Mouse (Mus musculus) embryonic facial prominence, embryonic 12.5 days (tissue): ENCODE measurements around the gene Itgb1bp1. TPM values are rescaled to one million over a fixed set of nuclear protein-coding genes. Genes with fewer than 3 reads are reported as not detected.
A peak's percentile ranks its signal among the peaks of the same experiment; 100 is the strongest.

Source experiments
- ATAC-seq: fragments of 200-750 bp; cut with Nextera tagmentation; 2 replicates; pipeline ENCODE4 v1.8.0; 2017; ENCODE audit not compliant: insufficient number of reproducible peaks, insufficient read depth, low FRiP score, low TSS enrichment
- H3K27ac ChIP-seq: fragments of 300-500 bp; sonication (generic); 2 replicates; pipeline ENCODE4 v1.5.1; 2016; ENCODE audit warnings: mild to moderate bottlenecking
- H3K27me3 ChIP-seq: fragments of 300-500 bp; sonication (generic); 2 replicates; pipeline ENCODE4 v1.6.1; 2016; ENCODE audit warnings: mild to moderate bottlenecking, moderate library complexity
- H3K36me3 ChIP-seq: fragments of 300-500 bp; sonication (generic); 2 replicates; pipeline ENCODE4 v1.6.1; 2016; ENCODE audit warnings: mild to moderate bottlenecking
- H3K4me1 ChIP-seq: fragments of 300-500 bp; sonication (generic); 2 replicates; pipeline ENCODE4 v1.6.1; 2016
- H3K4me2 ChIP-seq: fragments of 300-500 bp; sonication (generic); replicated peaks from 2 replicates; pipeline ENCODE4 v1.6.1; 2016; ENCODE audit warnings: mild to moderate bottlenecking, moderate library complexity
- H3K4me3 ChIP-seq: fragments of 300-500 bp; sonication (generic); 2 replicates; pipeline ENCODE4 v1.5.1; 2016; ENCODE audit warnings: mild to moderate bottlenecking
- H3K9ac ChIP-seq: fragments of 300-500 bp; sonication (generic); 2 replicates; pipeline ENCODE4 v1.6.1; 2016; ENCODE audit warnings: mild to moderate bottlenecking, moderate library complexity
- H3K9me3 ChIP-seq: fragments of 300-500 bp; sonication (generic); 2 replicates; pipeline ENCODE4 v1.6.1; 2016; ENCODE audit warnings: mild to moderate bottlenecking, moderate library complexity
- WGBS: fragments of 180-500 bp; shearing (Covaris S2); methylation state at CpG from one replicate; pipeline ENCODE4 v1.1.7; 2016; 5-methylcytosine and 5-hydroxymethylcytosine counted together
- polyA plus RNA-seq: library from polyadenylated mRNA; unstranded; fragments of >200 nt; fragmentation: Nextera tagmentation; extraction: Ambion mirVana; gene quantifications from 2 replicates; pipeline ENCODE4 v1.2.1, GENCODE M21; 2016

Itgb1bp1 gene
- polyA plus RNA-seq, 1 experiment from 2014 or later, result 48.3 TPM

- Histone ChIP-seq H3K9me3 (no peaks in the 10 kb centered on the region), H3K4me3 (no peak overlapping the region), H3K4me2 (no peak overlapping the region), H3K36me3 (peaks cover 82% of the 10 kb centered on the region), H3K9ac (no peak overlapping the region), H3K4me1 (no peaks in the 10 kb centered on the region), H3K27me3 (no peaks in the 10 kb centered on the region), H3K27ac (no peak overlapping the region)
- 93% methylated on average over 11 of the region's 11 CpGs for WGBS
- no peak for ATAC-seq
Measured at GRCm38 (mm10) chr12:21298856-21299255, 12.8 kb upstream of the Itgb1bp1 start.

- Histone ChIP-seq H3K27ac (no peak overlapping the region), H3K4me3 (no peak overlapping the region), H3K9ac (no peak overlapping the region), H3K4me2 (no peak overlapping the region), H3K4me1 (peaks cover 12% of the 10 kb centered on the region), H3K27me3 (no peaks in the 10 kb centered on the region), H3K9me3 (no peaks in the 10 kb centered on the region), H3K36me3 (peaks cover 51% of the 10 kb centered on the region)
- 87% methylated on average over 6 of the region's 6 CpGs for WGBS
- ATAC-seq, result no peak
Measured at GRCm38 (mm10) chr12:21289651-21290050, 3.6 kb upstream of the Itgb1bp1 start.

DNA sequence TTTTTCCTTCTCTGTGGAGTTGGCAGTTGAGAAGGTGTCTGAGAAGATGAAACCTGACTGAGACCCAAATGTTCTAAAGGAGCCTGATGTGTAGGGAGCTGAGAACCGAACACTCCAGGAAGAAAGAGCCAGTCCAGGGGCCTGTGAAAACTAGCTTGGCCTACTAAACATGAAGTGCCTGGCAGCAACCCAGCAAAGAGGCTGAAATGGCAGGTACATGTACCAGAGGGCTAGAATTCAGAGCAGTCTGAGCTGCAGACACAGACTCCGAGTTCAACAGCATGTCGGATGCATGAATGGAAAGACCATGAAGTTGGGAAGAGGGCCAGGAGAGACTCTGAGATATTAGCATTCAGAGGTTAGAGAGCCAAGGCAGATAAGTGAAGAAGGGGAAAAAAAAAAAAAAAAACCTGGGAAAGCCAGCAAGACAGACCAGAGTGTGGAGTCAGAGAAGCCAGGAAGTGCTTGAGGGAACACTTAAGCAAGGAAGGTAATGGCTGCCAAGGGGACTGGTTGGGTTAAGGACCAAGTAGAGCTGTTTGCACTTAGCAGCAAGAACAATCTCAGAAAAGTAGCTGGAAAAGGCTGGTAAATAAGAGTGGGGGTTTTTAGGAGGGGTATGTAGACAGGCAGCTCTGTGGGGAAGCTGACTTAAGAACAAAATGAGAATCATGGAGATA, 2.8 kb upstream of the Itgb1bp1 start:
- peaks cover 43% of the 10 kb centered on the region for H3K36me3 ChIP-seq

GRCm38 (mm10) chr12:21286712-21287650, 897 bp upstream of the Itgb1bp1 start:
- Histone ChIP-seq H3K4me1 (peaks cover 12% of the 10 kb centered on the region), H3K36me3 (peaks cover 25% of the 10 kb centered on the region), H3K27ac (peak overlapping the region; percentile 92), H3K9ac (peak overlapping the region; percentile 83), H3K4me2 (peak overlapping the region; percentile 66), H3K27me3 (no peaks in the 10 kb centered on the region), H3K9me3 (no peaks in the 10 kb centered on the region), H3K4me3 (peak overlapping the region; percentile 77)
- WGBS, result 38% methylated on average over 18 of the region's 18 CpGs
- no peak for ATAC-seq

More for the DNA sequence above, 2.8 kb upstream of the Itgb1bp1 start:
- H3K4me1 ChIP-seq, result peaks cover 12% of the 10 kb centered on the region
- H3K27me3 ChIP-seq, result no peaks in the 10 kb centered on the region
- H3K4me2 ChIP-seq, result no peak overlapping the region
- H3K27ac ChIP-seq, result no peak overlapping the region
- no peak for ATAC-seq
- WGBS, result 95% methylated on average over 3 of the region's 3 CpGs
- no peaks in the 10 kb centered on the region for H3K9me3 ChIP-seq
- no peak overlapping the region for H3K4me3 ChIP-seq
- no peak overlapping the region for H3K9ac ChIP-seq

- H3K4me1 ChIP-seq, result peaks cover 12% of the 10 kb centered on the region
- H3K9ac ChIP-seq, result peak overlapping the region; percentile 83
- H3K27ac ChIP-seq, result peak overlapping the region; percentile 92
- peak overlapping the region; percentile 66 for H3K4me2 ChIP-seq
- H3K9me3 ChIP-seq, result no peaks in the 10 kb centered on the region
- H3K27me3 ChIP-seq, result no peaks in the 10 kb centered on the region
- peaks cover 13% of the 10 kb centered on the region for H3K36me3 ChIP-seq
- H3K4me3 ChIP-seq, result peak overlapping the region; percentile 77
- no peak; the same call in 1 of the 2 replicates for ATAC-seq
- 1% methylated on average over 47 of the region's 47 CpGs for WGBS
Measured at GRCm38 (mm10) chr12:21285508-21286242, 409 bp downstream of the Itgb1bp1 start.

- 0 out of 2 replicates have a peak, but pooled peaks cover 6% of the 10 kb centered on the region for H3K36me3 ChIP-seq
- peak within 1 kb of the TSS; percentile 77 for H3K4me3 ChIP-seq
- H3K4me1 ChIP-seq, result peaks cover 12% of the 10 kb centered on the region
- peak within 1 kb of the TSS; percentile 83 for H3K9ac ChIP-seq
- H3K4me2 ChIP-seq, result peak within 1 kb of the TSS; percentile 66
- WGBS, result 50% methylated on average over 11 of the region's 11 CpGs
- H3K27ac ChIP-seq, result peak within 1 kb of the TSS; percentile 92
- no peaks in the 10 kb centered on the region for H3K9me3 ChIP-seq
- ATAC-seq, result no peak
- H3K27me3 ChIP-seq, result no peaks in the 10 kb centered on the region
Measured at GRCm38 (mm10) chr12:21284761-21285441, 1.2 kb downstream of the Itgb1bp1 start, which contains the start of gene Cpsf3. Cpsf3 (plus strand) TSS chr12:21285391.

GRCm38 (mm10) chr12:21277352-21277864, 8.7 kb downstream of the Itgb1bp1 start:
- no peak overlapping the region for H3K4me3 ChIP-seq
- ATAC-seq, result no peak
- H3K27me3 ChIP-seq, result no peaks in the 10 kb centered on the region
- H3K9ac ChIP-seq, result no peak overlapping the region
- no peaks in the 10 kb centered on the region for H3K4me1 ChIP-seq
- H3K27ac ChIP-seq, result no peak overlapping the region
- WGBS, result 88% methylated on average over 1 of the region's 1 CpGs
- no peak overlapping the region for H3K4me2 ChIP-seq
- no peaks in the 10 kb centered on the region for H3K9me3 ChIP-seq
- peaks cover 14% of the 10 kb centered on the region for H3K36me3 ChIP-seq

GRCm38 (mm10) chr12:21274446-21274845, 11.6 kb downstream of the Itgb1bp1 start:
- H3K27me3 ChIP-seq, result no peaks in the 10 kb centered on the region
- no peak overlapping the region for H3K27ac ChIP-seq
- no peak overlapping the region for H3K4me3 ChIP-seq
- ATAC-seq, result no peak
- no peaks in the 10 kb centered on the region for H3K9me3 ChIP-seq
- 80% methylated on average over 7 of the region's 7 CpGs for WGBS
- H3K36me3 ChIP-seq, result peaks cover 39% of the 10 kb centered on the region
- no peak overlapping the region for H3K9ac ChIP-seq
- no peaks in the 10 kb centered on the region for H3K4me1 ChIP-seq
- no peak overlapping the region for H3K4me2 ChIP-seq

DNA sequence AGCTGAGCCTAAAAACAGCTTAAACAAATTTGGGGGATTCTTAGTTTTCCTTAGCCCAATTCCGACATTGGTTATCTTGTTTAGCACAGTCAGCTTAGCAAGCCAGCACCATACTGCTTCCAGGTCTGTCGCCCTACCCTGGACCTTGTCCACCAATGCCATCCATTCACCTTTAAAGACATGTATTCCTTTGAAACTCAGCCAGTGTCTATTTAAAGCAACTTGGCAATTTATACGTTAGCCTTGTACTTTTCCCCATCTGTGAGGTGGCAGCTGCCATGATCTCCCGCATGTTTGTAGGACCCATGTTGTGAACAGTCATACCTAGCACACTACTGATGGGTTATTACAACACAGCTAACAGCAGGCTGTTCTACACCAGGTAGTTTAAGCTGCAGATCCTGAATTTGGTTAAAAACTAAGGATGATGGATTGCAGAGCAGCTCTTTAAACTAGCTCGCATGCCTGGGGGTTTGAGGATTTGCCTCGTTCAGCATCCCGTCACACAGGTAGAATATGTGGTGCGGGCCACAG, 17.9 kb downstream of the Itgb1bp1 start:
- Histone ChIP-seq H3K36me3 (peaks cover 81% of the 10 kb centered on the region), H3K4me3 (no peak overlapping the region), H3K4me1 (no peaks in the 10 kb centered on the region), H3K27ac (no peak overlapping the region), H3K4me2 (no peak overlapping the region), H3K9me3 (no peaks in the 10 kb centered on the region), H3K9ac (no peak overlapping the region), H3K27me3 (no peaks in the 10 kb centered on the region)
- no peak for ATAC-seq
- 93% methylated on average over 8 of the region's 8 CpGs for WGBS

- Histone ChIP-seq H3K4me2 (no peak overlapping the region), H3K4me3 (no peak overlapping the region), H3K27ac (no peak overlapping the region), H3K27me3 (no peaks in the 10 kb centered on the region), H3K36me3 (peaks cover 79% of the 10 kb centered on the region), H3K9me3 (no peaks in the 10 kb centered on the region), H3K9ac (no peak overlapping the region), H3K4me1 (no peaks in the 10 kb centered on the region)
- peak; percentile 57 for ATAC-seq
- WGBS, result 77% methylated on average over 2 of the region's 2 CpGs
Measured at GRCm38 (mm10) chr12:21266784-21267098, 19.3 kb downstream of the Itgb1bp1 start.
